Mouse (Mus musculus): ENCODE measurements around the gene Tmtc2. TPM values are rescaled to one million over a fixed set of nuclear protein-coding genes. Genes with fewer than 3 reads are reported as not detected.
"Not testable (repeated sequence)": the region's sequence is repeated elsewhere in the genome, so short reads cannot be mapped to it uniquely, and the experiment has no call there.

Gene Tmtc2
- total RNA-seq, 2 experiments from 2014 or later, result 3.6 to 6.2 TPM

- intact Hi-C loops (cut with DNase I), result no loop called here
- DNase-seq, result no peak
Observed at GRCm38 (mm10) chr10:105332856-105333255, 241.4 kb downstream of the Tmtc2 start.

GRCm38 (mm10) chr10:105330327-105330726, 243.9 kb downstream of the Tmtc2 start:
- no peak for DNase-seq
- intact Hi-C loops (cut with DNase I), result no loop called here

- intact Hi-C loops (cut with DNase I), result no loop called here
Observed at GRCm38 (mm10) chr10:105323646-105324192, 250.5 kb downstream of the Tmtc2 start.

GRCm38 (mm10) chr10:105319299-105320057, 254.8 kb downstream of the Tmtc2 start:
- intact Hi-C loops (cut with DNase I), result no loop called here
- DNase-seq, result no peak

More at GRCm38 (mm10) chr10:105323646-105324192, 250.5 kb downstream of the Tmtc2 start:
- DNase-seq, result no peak

GRCm38 (mm10) chr10:105318869-105319268, 255.4 kb downstream of the Tmtc2 start:
- intact Hi-C loops (cut with DNase I), result no loop called here
- DNase-seq, result no peak

GRCm38 (mm10) chr10:105312986-105313385, 261.3 kb downstream of the Tmtc2 start:
- no peak for DNase-seq
- intact Hi-C loops (cut with DNase I), result no loop called here

GRCm38 (mm10) chr10:105297560-105297959, 276.7 kb downstream of the Tmtc2 start:
- intact Hi-C loops (cut with DNase I), result loop anchor here (10.0 kb wide), 1 partner anchor 277 kb away; the partner anchor contains the start of gene Tmtc2
- DNase-seq, result no peak

- no peak for DNase-seq
- intact Hi-C loops (cut with DNase I), result loop anchor here (10.0 kb wide), 1 partner anchor 282 kb away; the partner anchor contains the start of gene Tmtc2
Observed at GRCm38 (mm10) chr10:105292961-105293360, 281.3 kb downstream of the Tmtc2 start.

- intact Hi-C loops (cut with DNase I), result no loop called here
- no peak for DNase-seq
Observed at GRCm38 (mm10) chr10:105288472-105288871, 285.8 kb downstream of the Tmtc2 start.

- intact Hi-C loops (cut with DNase I), result no loop called here
Observed at GRCm38 (mm10) chr10:105287575-105287974, 286.7 kb downstream of the Tmtc2 start.

GRCm38 (mm10) chr10:105287064-105287463, 287.2 kb downstream of the Tmtc2 start:
- no peak for DNase-seq
- intact Hi-C loops (cut with DNase I), result no loop called here

More at GRCm38 (mm10) chr10:105287575-105287974, 286.7 kb downstream of the Tmtc2 start:
- no peak for DNase-seq

GRCm38 (mm10) chr10:105286221-105286620, 288.0 kb downstream of the Tmtc2 start:
- intact Hi-C loops (cut with DNase I), result no loop called here
- DNase-seq, result no peak

GRCm38 (mm10) chr10:105284171-105284570, 290.1 kb downstream of the Tmtc2 start:
- peak; percentile 30 to 33 for DNase-seq
- intact Hi-C loops (cut with DNase I), result no loop called here

GRCm38 (mm10) chr10:105280933-105281332, 293.3 kb downstream of the Tmtc2 start:
- intact Hi-C loops (cut with DNase I), result no loop called here
- DNase-seq, result no peak

GRCm38 (mm10) chr10:105260053-105260452, 314.2 kb downstream of the Tmtc2 start:
- intact Hi-C loops (cut with DNase I), result no loop called here
- DNase-seq, result no peak

GRCm38 (mm10) chr10:105238291-105238690, 336.0 kb downstream of the Tmtc2 start:
- intact Hi-C loops (cut with DNase I), result not testable (repeated sequence)
- DNase-seq, result peak; percentile 57 to 69

GRCm38 (mm10) chr10:105232864-105233263, 341.4 kb downstream of the Tmtc2 start:
- intact Hi-C loops (cut with DNase I), result no loop called here
- no peak for DNase-seq

- intact Hi-C loops (cut with DNase I), result no loop called here
- no peak for DNase-seq
Observed at GRCm38 (mm10) chr10:105230416-105230815, 343.8 kb downstream of the Tmtc2 start.

- intact Hi-C loops (cut with DNase I), result no loop called here
- no peak for DNase-seq
Observed at GRCm38 (mm10) chr10:105228623-105229022, 345.6 kb downstream of the Tmtc2 start.

- DNase-seq, result no peak
- intact Hi-C loops (cut with DNase I), result no loop called here
Observed at GRCm38 (mm10) chr10:105227631-105228030, 346.6 kb downstream of the Tmtc2 start.

GRCm38 (mm10) chr10:105225714-105226113, 348.5 kb downstream of the Tmtc2 start:
- intact Hi-C loops (cut with DNase I), result no loop called here
- no peak for DNase-seq

- intact Hi-C loops (cut with DNase I), result no loop called here
Observed at GRCm38 (mm10) chr10:105222904-105223303, 351.3 kb downstream of the Tmtc2 start.

More at GRCm38 (mm10) chr10:105222904-105223303, 351.3 kb downstream of the Tmtc2 start:
- DNase-seq, result no peak

Data from heart, postnatal 36 days (tissue).